Mouse (Mus musculus) liver, embryonic 15.5 days (tissue): ENCODE data around the gene Dnajb12. TPM values are rescaled to one million over a fixed set of nuclear protein-coding genes. Genes with fewer than 3 reads are reported as not detected.
A peak's percentile ranks its signal among the peaks of the same experiment; 100 is the strongest.

Experiments used
- ATAC-seq: fragments of 200-750 bp; cut with Nextera tagmentation; 2 replicates; pipeline ENCODE4 v1.8.0; 2017; ENCODE audit warnings: moderate number of reproducible peaks, mild to moderate bottlenecking, moderate library complexity; ENCODE audit not compliant: insufficient read depth
- H3K27ac ChIP-seq: fragments of 300-500 bp; sonication (generic); replicated peaks from 2 replicates; pipeline ENCODE4 v1.5.1; 2015; ENCODE audit warnings: mild to moderate bottlenecking, inconsistent platforms
- H3K27me3 ChIP-seq: fragments of 300-500 bp; sonication (generic); 2 replicates; pipeline ENCODE4 v1.6.1; 2015; ENCODE audit warnings: mild to moderate bottlenecking, inconsistent platforms
- H3K36me3 ChIP-seq: fragments of 300-500 bp; sonication (generic); replicated peaks from 2 replicates; pipeline ENCODE4 v1.6.1; 2015; ENCODE audit warnings: moderate library complexity, mild to moderate bottlenecking, inconsistent platforms
- H3K4me1 ChIP-seq: fragments of 300-500 bp; sonication (generic); replicated peaks from 2 replicates; pipeline ENCODE4 v1.6.1; 2015; ENCODE audit warnings: inconsistent platforms
- H3K4me2 ChIP-seq: fragments of 300-500 bp; sonication (generic); 2 replicates; pipeline ENCODE4 v1.6.1; 2015; ENCODE audit warnings: moderate library complexity, mild to moderate bottlenecking, inconsistent platforms
- H3K4me3 ChIP-seq: fragments of 300-500 bp; sonication (generic); replicated peaks from 2 replicates; pipeline ENCODE4 v1.5.1; 2015; ENCODE audit warnings: mild to moderate bottlenecking, inconsistent platforms
- H3K9ac ChIP-seq: fragments of 300-500 bp; sonication (generic); 2 replicates; pipeline ENCODE4 v1.6.1; 2015; ENCODE audit warnings: moderate library complexity, mild to moderate bottlenecking, inconsistent platforms
- H3K9me3 ChIP-seq: fragments of 300-500 bp; sonication (generic); replicated peaks from 2 replicates; pipeline ENCODE4 v1.6.1; 2016; ENCODE audit warnings: inconsistent platforms
- WGBS: fragments of 180-500 bp; shearing (Covaris S2); methylation state at CpG from one replicate; pipeline ENCODE4 v1.1.7; 2015; ENCODE audit warnings: mixed read lengths; ENCODE audit not compliant: insufficient replicate concordance; 5-methylcytosine and 5-hydroxymethylcytosine counted together
- polyA plus RNA-seq: library from polyadenylated mRNA; unstranded; fragments of >200 nt; fragmentation: Nextera tagmentation; extraction: Ambion mirVana; gene quantifications from 2 replicates; pipeline ENCODE4 v1.2.1, GENCODE M21; 2015

Gene Dnajb12
- polyA plus RNA-seq, 1 experiment from 2014 or later: 14.3 TPM

DNA sequence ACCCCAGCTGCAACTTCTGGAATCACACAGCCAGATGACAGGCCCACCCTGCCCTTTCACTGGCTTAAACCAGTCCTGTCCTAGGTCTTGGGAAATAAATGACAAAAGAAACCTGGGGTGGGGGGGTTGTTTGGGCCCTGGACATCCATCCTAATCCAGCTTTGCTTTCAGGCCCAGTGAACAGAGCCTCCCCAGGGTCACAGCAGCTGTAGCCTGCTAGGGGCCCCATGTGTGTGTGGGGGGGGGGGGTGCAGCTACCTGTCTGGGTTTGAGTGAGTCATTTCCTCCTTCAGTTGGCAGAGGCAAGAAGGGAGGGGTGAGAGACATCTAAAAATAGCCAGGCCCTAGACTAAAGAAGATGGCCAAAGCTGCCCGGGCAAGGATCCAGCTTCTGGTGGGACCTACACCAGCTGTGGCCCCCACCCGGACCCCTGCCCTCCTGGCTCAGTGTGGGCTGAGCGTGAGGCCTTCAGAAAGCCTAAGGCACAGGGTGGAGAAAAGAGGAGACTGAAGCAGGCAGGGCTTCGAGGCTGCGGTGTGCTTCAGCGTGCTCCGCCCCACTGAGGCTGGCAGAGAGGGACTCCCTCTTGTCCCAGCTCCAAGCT lies 28.4 kb downstream of the Dnajb12 start:
- peaks cover 46% of the 10 kb centered on the region for H3K27me3 ChIP-seq
- H3K4me2 ChIP-seq: 0 out of 2 replicates have a peak overlapping the region, but pooled peaks have one; percentile 18
- no peak overlapping the region for H3K9ac ChIP-seq
- no peaks in the 10 kb centered on the region for H3K9me3 ChIP-seq
- ATAC-seq: no peak; the same call in 1 of the 2 replicates
- 19% methylated on average over 7 of the region's 7 CpGs for WGBS
- no peak overlapping the region for H3K4me3 ChIP-seq
- H3K27ac ChIP-seq: peak overlapping the region; percentile 48; the same call in 1 of the 2 replicates
- no peaks in the 10 kb centered on the region for H3K36me3 ChIP-seq
- H3K4me1 ChIP-seq: peaks cover 39% of the 10 kb centered on the region

GRCm38 (mm10) chr10:59908776-59909315 lies 29.5 kb downstream of the Dnajb12 start:
- no peaks in the 10 kb centered on the region for H3K9me3 ChIP-seq
- WGBS: 24% methylated on average over 7 of the region's 7 CpGs
- H3K9ac ChIP-seq: no peak overlapping the region
- H3K4me2 ChIP-seq: no peak overlapping the region
- H3K4me3 ChIP-seq: no peak overlapping the region
- H3K27me3 ChIP-seq: peaks cover 47% of the 10 kb centered on the region
- ATAC-seq: no peak
- H3K27ac ChIP-seq: peak overlapping the region; percentile 30; the same call in 1 of the 2 replicates
- H3K4me1 ChIP-seq: peaks cover 39% of the 10 kb centered on the region
- no peaks in the 10 kb centered on the region for H3K36me3 ChIP-seq

DNA sequence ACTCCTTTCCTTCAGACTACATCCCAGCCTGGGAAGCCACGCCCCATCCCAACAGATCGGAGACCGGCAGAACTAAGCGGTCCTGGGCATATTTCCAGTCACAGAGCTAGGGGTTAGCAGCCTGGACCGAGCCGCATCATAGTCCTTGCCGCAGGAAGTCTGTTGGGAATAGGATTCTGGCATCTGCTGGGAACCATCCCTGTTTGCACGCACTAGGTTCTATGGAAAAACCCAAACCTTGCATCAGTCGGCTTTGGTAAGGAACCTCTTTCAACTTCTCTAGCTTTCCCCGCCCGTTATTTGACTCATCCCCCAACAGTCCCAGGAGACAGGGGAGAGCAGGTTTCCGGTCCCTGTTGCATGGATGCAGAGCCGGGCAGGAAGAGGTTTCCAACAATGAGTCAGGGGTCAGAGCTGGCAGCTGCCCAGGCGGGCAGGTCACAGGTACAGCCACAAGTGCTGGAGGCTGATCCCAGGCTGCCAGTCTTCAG lies 30.0 kb downstream of the Dnajb12 start:
- Histone ChIP-seq H3K9ac (no peak overlapping the region), H3K4me3 (no peak overlapping the region), H3K36me3 (no peaks in the 10 kb centered on the region), H3K27ac (peak overlapping the region; percentile 30; the same call in 1 of the 2 replicates), H3K9me3 (no peaks in the 10 kb centered on the region), H3K4me1 (peaks cover 39% of the 10 kb centered on the region), H3K27me3 (peaks cover 47% of the 10 kb centered on the region), H3K4me2 (peak overlapping the region; percentile 30; the same call in 1 of the 2 replicates)
- WGBS: 11% methylated on average over 14 of the region's 14 CpGs
- ATAC-seq: no peak

DNA sequence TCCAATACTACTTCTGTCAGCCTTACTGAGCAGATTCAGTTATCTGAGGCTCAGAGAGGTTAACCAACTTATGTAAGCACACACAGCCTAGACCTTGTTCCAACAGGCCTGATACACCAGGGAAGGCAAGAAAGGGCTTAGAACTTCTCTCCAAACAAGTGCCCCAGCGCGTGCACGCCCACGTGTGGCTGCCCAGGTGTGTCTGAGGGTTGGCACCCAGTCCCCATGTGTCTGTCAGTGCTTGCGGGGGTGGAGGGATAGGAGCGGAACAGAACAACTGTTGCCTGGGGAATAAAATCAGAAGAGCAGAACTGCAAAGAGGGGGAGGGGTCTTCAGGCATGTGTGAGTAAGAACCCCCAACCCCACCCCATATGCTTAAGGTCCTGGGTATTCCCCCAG lies 31.7 kb downstream of the Dnajb12 start:
- peaks cover 47% of the 10 kb centered on the region for H3K27me3 ChIP-seq
- no peaks in the 10 kb centered on the region for H3K36me3 ChIP-seq
- WGBS: 39% methylated on average over 6 of the region's 6 CpGs
- no peak overlapping the region for H3K27ac ChIP-seq
- peaks cover 51% of the 10 kb centered on the region for H3K4me1 ChIP-seq
- no peak for ATAC-seq
- no peak overlapping the region for H3K9ac ChIP-seq
- H3K4me3 ChIP-seq: 0 out of 2 replicates have a peak overlapping the region, but pooled peaks have one; percentile 17
- peak overlapping the region; percentile 38 for H3K4me2 ChIP-seq
- no peaks in the 10 kb centered on the region for H3K9me3 ChIP-seq

DNA sequence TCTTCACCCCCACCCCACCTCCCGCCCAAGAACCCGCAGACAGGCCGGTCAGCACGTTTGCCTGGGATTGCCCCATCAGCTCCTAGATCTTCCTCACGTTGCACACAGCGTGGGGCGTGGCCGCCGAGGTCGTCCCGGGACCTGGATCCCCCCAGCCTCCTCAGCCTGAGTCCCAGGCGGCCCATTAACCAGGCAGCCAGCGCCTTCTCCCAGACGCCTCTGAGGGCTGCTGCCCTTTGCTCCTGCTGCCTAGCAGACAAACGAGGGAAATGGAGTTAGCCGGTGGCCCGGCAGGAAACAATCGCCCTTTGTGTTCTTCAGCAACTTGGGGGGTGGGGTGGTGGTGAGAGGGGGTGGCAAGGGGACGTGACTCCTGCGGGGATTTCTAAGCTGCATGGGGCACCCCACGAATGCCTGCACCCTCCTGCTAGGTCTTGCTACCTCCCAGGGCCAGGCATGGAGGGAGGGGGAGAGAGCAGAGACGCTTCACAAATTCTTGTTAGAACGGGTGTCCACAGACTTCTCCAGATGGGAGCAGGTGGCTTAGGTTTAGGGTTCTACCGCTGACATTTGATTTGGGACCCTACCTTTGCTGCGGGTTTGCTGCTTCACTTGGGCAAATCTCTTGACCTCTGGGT lies 32.3 kb downstream of the Dnajb12 start:
- no peak overlapping the region for H3K9ac ChIP-seq
- H3K4me3 ChIP-seq: 0 out of 2 replicates have a peak overlapping the region, but pooled peaks have one; percentile 17
- no peak overlapping the region for H3K27ac ChIP-seq
- H3K9me3 ChIP-seq: no peaks in the 10 kb centered on the region
- H3K36me3 ChIP-seq: no peaks in the 10 kb centered on the region
- ATAC-seq: no peak
- H3K4me1 ChIP-seq: peaks cover 57% of the 10 kb centered on the region
- H3K4me2 ChIP-seq: peak overlapping the region; percentile 38
- H3K27me3 ChIP-seq: peaks cover 47% of the 10 kb centered on the region
- WGBS: 16% methylated on average over 25 of the region's 25 CpGs

GRCm38 (mm10) chr10:59915196-59915962 lies 36.0 kb downstream of the Dnajb12 start:
- no peaks in the 10 kb centered on the region for H3K9me3 ChIP-seq
- H3K36me3 ChIP-seq: no peaks in the 10 kb centered on the region
- no peak overlapping the region for H3K4me3 ChIP-seq
- peak overlapping the region; percentile 51; the same call in 1 of the 2 replicates for H3K27ac ChIP-seq
- H3K4me1 ChIP-seq: peaks cover 49% of the 10 kb centered on the region
- ATAC-seq: no peak
- 72% methylated on average over 8 of the region's 8 CpGs for WGBS
- peaks cover 25% of the 10 kb centered on the region for H3K27me3 ChIP-seq
- H3K9ac ChIP-seq: no peak overlapping the region
- no peak overlapping the region for H3K4me2 ChIP-seq

DNA sequence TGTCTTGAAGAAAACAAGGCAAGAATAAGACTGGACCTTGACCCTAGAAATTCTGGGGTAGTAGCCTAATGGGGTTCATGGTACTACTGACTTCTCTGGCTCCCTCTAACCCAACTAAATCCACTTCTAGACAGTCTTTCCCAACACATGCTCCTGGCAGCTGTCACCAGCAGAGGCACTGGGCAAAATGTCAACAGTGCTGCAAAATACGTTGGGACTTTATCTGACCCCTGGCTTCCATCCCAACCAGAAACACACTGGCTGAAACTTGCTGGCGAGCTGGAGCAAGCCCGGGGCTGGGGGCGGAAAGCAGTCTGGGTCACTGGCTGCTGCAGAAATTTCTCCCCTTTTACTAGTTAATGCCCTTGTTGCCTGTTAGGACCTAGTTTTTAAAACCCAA lies 36.8 kb downstream of the Dnajb12 start:
- H3K36me3 ChIP-seq: no peaks in the 10 kb centered on the region
- peak; percentile 31; the same call in 1 of the 2 replicates for ATAC-seq
- H3K27ac ChIP-seq: peak overlapping the region; percentile 51
- 10% methylated on average over 4 of the region's 4 CpGs for WGBS
- no peaks in the 10 kb centered on the region for H3K9me3 ChIP-seq
- peaks cover 18% of the 10 kb centered on the region for H3K27me3 ChIP-seq
- H3K4me3 ChIP-seq: peak overlapping the region; percentile 39
- peak overlapping the region; percentile 63 for H3K4me2 ChIP-seq
- H3K4me1 ChIP-seq: peaks cover 53% of the 10 kb centered on the region
- H3K9ac ChIP-seq: 0 out of 2 replicates have a peak overlapping the region, but pooled peaks have one; percentile 32

DNA sequence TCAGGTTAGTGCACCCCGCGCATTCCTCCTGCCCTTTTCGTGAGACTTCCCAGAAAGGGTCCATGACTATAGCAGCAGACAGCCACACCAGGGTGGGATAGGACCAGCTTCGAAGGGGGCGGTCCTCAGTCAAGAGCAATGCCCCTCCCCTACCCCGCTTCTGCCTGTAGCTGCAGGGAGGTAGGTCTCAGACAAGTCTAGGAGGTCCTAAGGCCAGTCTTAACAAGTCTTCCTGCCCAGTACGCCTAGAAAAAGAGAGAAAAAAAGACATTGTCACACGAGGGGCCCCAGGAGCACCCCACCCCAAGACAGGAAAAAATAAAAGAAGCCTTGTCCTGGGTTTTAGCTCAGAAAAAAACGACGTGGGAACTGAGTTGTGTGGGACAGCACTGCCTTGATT lies 37.3 kb downstream of the Dnajb12 start:
- Histone ChIP-seq H3K27me3 (peaks cover 13% of the 10 kb centered on the region), H3K27ac (peak overlapping the region; percentile 51)

DNA sequence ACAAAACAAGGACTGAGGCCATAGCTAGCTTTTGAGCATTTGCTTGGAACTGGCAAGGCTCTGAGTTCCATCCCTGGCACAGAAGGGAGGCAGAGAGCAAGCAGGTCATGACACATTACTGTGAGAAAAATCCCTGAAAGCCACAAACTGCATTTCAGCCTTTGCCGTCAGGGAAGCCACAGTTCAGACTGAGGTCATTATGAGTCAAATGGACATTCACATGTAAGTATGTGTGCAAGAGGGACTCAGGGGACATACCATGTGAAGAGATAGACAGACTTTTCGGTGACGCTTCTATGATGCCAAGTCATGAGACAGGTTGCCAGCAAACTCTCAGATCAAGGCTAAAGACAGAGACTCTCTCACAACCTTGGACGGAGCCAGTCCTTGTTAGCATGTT lies 38.8 kb downstream of the Dnajb12 start:
- H3K27ac ChIP-seq: no peak overlapping the region

More for the DNA sequence above, 37.3 kb downstream of the Dnajb12 start:
- 2% methylated on average over 10 of the region's 10 CpGs for WGBS
- Histone ChIP-seq H3K36me3 (no peaks in the 10 kb centered on the region), H3K4me2 (peak overlapping the region; percentile 63), H3K9me3 (no peaks in the 10 kb centered on the region), H3K4me3 (peak overlapping the region; percentile 39), H3K9ac (peak overlapping the region; percentile 32; the same call in 1 of the 2 replicates), H3K4me1 (peaks cover 53% of the 10 kb centered on the region)
- peak; percentile 47 for ATAC-seq

DNA sequence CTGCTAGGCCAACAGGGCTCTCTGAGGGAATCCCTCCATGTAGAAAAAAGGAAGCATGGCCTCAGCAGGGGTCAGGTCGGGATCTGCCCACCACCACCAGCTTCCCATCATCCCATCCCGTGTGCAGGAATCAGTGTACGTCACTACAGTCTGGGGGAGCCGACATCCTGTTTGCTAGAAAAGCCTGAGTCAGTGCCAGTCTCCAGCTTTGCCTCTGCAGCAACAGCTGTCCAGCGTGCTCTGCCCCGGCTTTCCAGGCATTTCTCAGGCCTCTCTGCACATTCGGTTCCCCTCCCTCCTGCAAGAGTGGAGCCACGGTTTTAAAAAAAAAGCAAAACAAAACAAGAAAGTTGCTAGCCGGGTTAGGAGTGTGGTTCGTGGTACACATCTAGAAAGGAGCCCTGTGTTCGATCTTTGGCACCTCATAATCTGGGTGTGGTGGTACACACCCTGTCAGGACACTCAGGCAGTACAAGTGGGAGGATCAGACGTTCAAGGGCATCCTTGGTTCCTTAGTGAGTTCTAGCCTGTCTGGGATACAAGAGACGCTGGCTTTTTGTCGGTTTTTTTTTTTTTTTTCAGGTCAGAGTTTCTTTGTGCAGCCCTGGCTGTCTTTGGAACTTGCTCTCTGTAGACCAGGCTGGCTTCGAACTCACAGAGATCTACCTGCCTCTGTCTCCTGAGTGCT lies 40.3 kb downstream of the Dnajb12 start:
- Histone ChIP-seq H3K4me1 (peaks cover 59% of the 10 kb centered on the region), H3K36me3 (no peaks in the 10 kb centered on the region), H3K9me3 (no peaks in the 10 kb centered on the region), H3K27me3 (no peaks in the 10 kb centered on the region; the same call in 1 of the 2 replicates), H3K9ac (no peak overlapping the region), H3K4me3 (no peak overlapping the region), H3K27ac (no peak overlapping the region), H3K4me2 (peak overlapping the region; percentile 95)
- WGBS: 51% methylated on average over 15 of the region's 15 CpGs
- no peak for ATAC-seq

More for the DNA sequence above, 38.8 kb downstream of the Dnajb12 start:
- Histone ChIP-seq H3K4me1 (peaks cover 55% of the 10 kb centered on the region), H3K4me3 (no peak overlapping the region), H3K9ac (no peak overlapping the region), H3K27me3 (no peaks in the 10 kb centered on the region; the same call in 1 of the 2 replicates), H3K36me3 (no peaks in the 10 kb centered on the region), H3K4me2 (no peak overlapping the region), H3K9me3 (no peaks in the 10 kb centered on the region)
- ATAC-seq: no peak
- WGBS: 75% methylated on average over 4 of the region's 4 CpGs
